Mouse (Mus musculus) testis, adult 2 months (tissue): ENCODE data around the gene Ptp4a2.

Experiments used
- CTCF ChIP-seq: fragments of 200-500 bp; IDR thresholded peaks from 2 replicates; pipeline ENCODE4 v1.5.1; 2012; ENCODE audit warnings: low read depth, mild to moderate bottlenecking, inconsistent platforms, low read length, moderate library complexity; ENCODE audit not compliant: control insufficient read depth, insufficient read depth, insufficient replicate concordance
- POLR2A ChIP-seq: fragments of 200-500 bp; IDR thresholded peaks from 2 replicates; pipeline ENCODE4 v1.6.1; 2012; ENCODE audit warnings: low read depth, mild to moderate bottlenecking, inconsistent platforms, low read length, moderate library complexity; ENCODE audit not compliant: control insufficient read depth

- TF ChIP-seq CTCF (no peak), POLR2A (no peak)
Observed at GRCm38 (mm10) chr4:129861400-129861799, 50.4 kb downstream of the Ptp4a2 start.
